In the genomic region with DNA sequence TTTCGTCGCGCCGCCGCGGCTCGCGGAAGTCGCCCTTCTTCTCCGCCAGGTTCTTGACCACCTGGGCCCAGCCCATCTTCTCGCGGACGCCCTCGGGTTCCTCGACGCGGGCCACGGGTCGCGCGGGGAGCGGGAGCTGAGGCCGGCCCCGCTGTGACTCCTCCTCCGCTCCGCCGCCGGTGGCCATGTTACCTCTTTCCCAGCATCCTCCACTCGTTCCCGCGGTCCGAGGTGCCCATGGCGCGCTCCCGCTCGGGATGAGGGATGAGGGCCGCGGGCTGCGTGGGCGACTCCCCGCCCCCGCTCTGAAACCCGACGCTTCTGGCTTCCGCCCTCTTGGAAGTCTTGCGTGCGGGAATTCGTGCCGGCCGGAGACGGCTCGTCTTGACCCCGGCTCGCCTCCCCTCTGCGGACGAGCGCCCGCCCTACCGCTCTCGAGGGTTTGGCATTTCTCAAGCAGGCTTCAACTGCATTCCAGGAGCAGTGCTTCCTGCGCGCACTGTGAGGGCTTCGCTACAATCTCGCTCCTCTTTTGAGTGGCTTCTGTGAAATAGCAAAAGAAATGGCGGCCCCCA, we compare ENCODE assay signal across 8 mouse cellular contexts. TPM values are rescaled to one million over a fixed set of nuclear protein-coding genes. Genes with fewer than 3 reads are reported as not detected.
DNase-seq lines count a peak whose midpoint lies in the region; ATAC-seq and TF ChIP-seq lines count a peak whose summit lies in the region.

Gene Zcchc3 (minus strand): TSS at position 437 of the 575 bp plus-strand sequence.

- peak; percentile 79; the same call in 1 of the 2 replicates for TF ChIP-seq POLR2A in bone marrow, adult 2 months (IDR thresholded peaks at IDR 0.05; ENCODE audit: borderline replicate concordance, control insufficient read depth, low read depth, low read length)

- TF ChIP-seq CTCF in bone marrow, adult 2 months (IDR thresholded peaks at IDR 0.05; ENCODE audit: control insufficient read depth, insufficient read depth, low read length): no peak

- H3K27me3 ChIP-seq in embryonic facial prominence, embryonic 13.5 days: no peaks in the 10 kb centered on the region

- H3K9ac ChIP-seq in embryonic facial prominence, embryonic 13.5 days: peak within 1 kb of the TSS; percentile 99

- H3K4me3 ChIP-seq in bone marrow, adult 2 months (replicated peaks; ENCODE audit: control insufficient read depth, low read depth, low read length): peak within 1 kb of the TSS; percentile 66
- H3K4me3 ChIP-seq in embryonic facial prominence, embryonic 13.5 days: peak within 1 kb of the TSS; percentile 90

- no peaks in the 10 kb centered on the region; the same call in none of the 2 replicates for H3K9me3 ChIP-seq in embryonic facial prominence, embryonic 13.5 days

- no peaks in the 10 kb centered on the region for H3K4me1 ChIP-seq in bone marrow, adult 2 months (ENCODE audit: control insufficient read depth, insufficient read depth, low read length)
- peaks cover 35% of the 10 kb centered on the region for H3K4me1 ChIP-seq in embryonic facial prominence, embryonic 13.5 days

- intact Hi-C loops in left cerebral cortex, postnatal 36 days (cut with DNase I): loop anchor here (1.0 kb wide), 1 partner anchor 18 kb away; no protein-coding TSS in a partner anchor

- peak within 1 kb of the TSS; percentile 95 for H3K4me2 ChIP-seq in embryonic facial prominence, embryonic 13.5 days

- peak; percentile 90 for DNase-seq in heart, adult 18-20 months
- DNase-seq in kidney, adult 11 months: peak; percentile 88
- peak; percentile 89 to 90 for DNase-seq in left cerebral cortex, postnatal 36 days (ENCODE audit: low spot score in 2 of 2)
- DNase-seq in right cerebral cortex, postnatal 25 days: peak; percentile 89
- peak; percentile 80 to 84 for DNase-seq in urinary bladder, postnatal 36 days (ENCODE audit: low spot score in 2 of 2)

- WGBS in bone marrow, adult 2 months: under 1% methylated on average over 65 of the region's 65 CpGs
- under 1% methylated on average over 59 of the region's 65 CpGs for WGBS in embryonic facial prominence, embryonic 13.5 days

- no peaks in the 10 kb centered on the region for H3K36me3 ChIP-seq in embryonic facial prominence, embryonic 13.5 days

- ATAC-seq in embryonic facial prominence, embryonic 13.5 days (ENCODE audit: insufficient number of reproducible peaks, insufficient read depth, low FRiP score, low TSS enrichment, low read depth): peak; percentile 80
- peak; percentile 81 for ATAC-seq in megakaryocyte-erythroid progenitor cell, adult 5-6 weeks (replicated peaks; ENCODE audit: low FRiP score, low TSS enrichment, poor library complexity, severe bottlenecking)

- H3K27ac ChIP-seq in bone marrow, adult 2 months (ENCODE audit: control insufficient read depth, insufficient read depth, low read depth, low read length, poor library complexity): peak within 1 kb of the TSS; percentile 44; the same call in 1 of the 2 replicates
- peak within 1 kb of the TSS; percentile 97 for H3K27ac ChIP-seq in embryonic facial prominence, embryonic 13.5 days

RNA-seq across cellular contexts. Expression of gene Zcchc3, which starts in this region (rescaled TPM):
- 5.6 and 6.2 TPM in 2 replicates for polyA plus RNA-seq in bone marrow, adult 2 months (2011; ENCODE audit: insufficient read depth, insufficient read length, low replicate concordance, missing spikeins)
- 44.1 and 47.8 TPM in 2 replicates for polyA plus RNA-seq in embryonic facial prominence, embryonic 13.5 days (2015; fragmentation: Nextera tagmentation; extraction: Ambion mirVana)
- total RNA-seq in heart, adult 18-20 months (2021): 1 to 10 TPM; 5.0 to 5.8 TPM
- 10 to 100 TPM in 1 of 2 experiments, 1 to 10 TPM in 1; 9.5 to 11.3 TPM for total RNA-seq in left cerebral cortex, postnatal 36 days (2021)
- 10.1 and 11.2 TPM in 2 replicates for total RNA-seq in megakaryocyte-erythroid progenitor cell, adult 5-6 weeks (2014; fragmentation: Nextera tagmentation)
- total RNA-seq in megakaryocyte-erythroid progenitor cell, adult 5-6 weeks (2017): 6.6 and 7.8 TPM in 2 replicates

Comparison
In these comparisons a context has a peak if more than half of its experiments do, and no peak if none do; other contexts are left out.
1. Peak in every context shown above with its lines: DNase-seq, ATAC-seq, H3K4me3 ChIP-seq and H3K27ac ChIP-seq.